Mouse (Mus musculus) midbrain, embryonic 13.5 days (tissue): ENCODE measurements around the gene Nmnat1. TPM values are rescaled to one million over a fixed set of nuclear protein-coding genes. Genes with fewer than 3 reads are reported as not detected.
A peak's percentile ranks its signal among the peaks of the same experiment; 100 is the strongest.

Source experiments
- ATAC-seq: fragments of 200-750 bp; cut with Nextera tagmentation; 2 replicates; pipeline ENCODE4 v1.8.0; 2017; ENCODE audit warnings: mild to moderate bottlenecking, moderate TSS enrichment, moderate library complexity
- H3K27ac ChIP-seq: fragments of 300-500 bp; sonication (generic); 2 replicates; pipeline ENCODE4 v1.5.1; 2015; ENCODE audit warnings: inconsistent platforms, mild to moderate bottlenecking, moderate library complexity
- H3K27me3 ChIP-seq: fragments of 300-500 bp; sonication (generic); 2 replicates; pipeline ENCODE4 v1.6.1; 2015; ENCODE audit warnings: mild to moderate bottlenecking, inconsistent platforms
- H3K36me3 ChIP-seq: fragments of 300-500 bp; sonication (generic); 2 replicates; pipeline ENCODE4 v1.6.1; 2015; ENCODE audit warnings: mild to moderate bottlenecking, inconsistent platforms
- H3K4me1 ChIP-seq: fragments of 300-500 bp; sonication (generic); replicated peaks from 2 replicates; pipeline ENCODE4 v1.6.1; 2015; ENCODE audit warnings: inconsistent platforms
- H3K4me2 ChIP-seq: fragments of 300-500 bp; sonication (generic); replicated peaks from 2 replicates; pipeline ENCODE4 v1.6.1; 2015; ENCODE audit warnings: moderate library complexity, mild to moderate bottlenecking, inconsistent platforms
- H3K4me3 ChIP-seq: fragments of 300-500 bp; sonication (generic); replicated peaks from 2 replicates; pipeline ENCODE4 v1.5.1; 2015; ENCODE audit warnings: mild to moderate bottlenecking, inconsistent platforms
- H3K9ac ChIP-seq: fragments of 300-500 bp; sonication (generic); replicated peaks from 2 replicates; pipeline ENCODE4 v1.6.1; 2015; ENCODE audit warnings: mild to moderate bottlenecking, inconsistent platforms
- H3K9me3 ChIP-seq: fragments of 300-500 bp; sonication (generic); 2 replicates; pipeline ENCODE4 v1.6.1; 2016; ENCODE audit warnings: mild to moderate bottlenecking, inconsistent platforms
- WGBS: fragments of 180-500 bp; shearing (Covaris S2); methylation state at CpG from one replicate; pipeline ENCODE4 v1.1.7; 2015; 5-methylcytosine and 5-hydroxymethylcytosine counted together
- polyA plus RNA-seq: library from polyadenylated mRNA; unstranded; fragments of >200 nt; fragmentation: Nextera tagmentation; extraction: Ambion mirVana; gene quantifications from 2 replicates; pipeline ENCODE4 v1.2.1, GENCODE M21; 2015

Gene Nmnat1
- polyA plus RNA-seq, 1 experiment from 2014 or later = 12.5 TPM

GRCm38 (mm10) chr4:149426325-149427199 lies 58.4 kb downstream of the Nmnat1 start, which contains the start of gene Ube4b:
Ube4b (minus strand) TSS chr4:149426749.
- Histone ChIP-seq H3K4me1 (peaks cover 31% of the 10 kb centered on the region), H3K27me3 (no peaks in the 10 kb centered on the region), H3K27ac (peak within 1 kb of the TSS; percentile 99), H3K9ac (peak within 1 kb of the TSS; percentile 95), H3K4me3 (peak within 1 kb of the TSS; percentile 86), H3K36me3 (no peaks in the 10 kb centered on the region), H3K4me2 (peak within 1 kb of the TSS; percentile 94), H3K9me3 (no peaks in the 10 kb centered on the region)
- 0% methylated on average over 49 of the region's 50 CpGs for WGBS
- peak; percentile 97 for ATAC-seq

- Histone ChIP-seq H3K27ac (peak overlapping the region; percentile 99), H3K9me3 (no peaks in the 10 kb centered on the region), H3K4me1 (peaks cover 38% of the 10 kb centered on the region), H3K9ac (peak overlapping the region; percentile 95), H3K4me3 (peak overlapping the region; percentile 86), H3K36me3 (no peaks in the 10 kb centered on the region), H3K4me2 (peak overlapping the region; percentile 94), H3K27me3 (no peaks in the 10 kb centered on the region)
- peak; percentile 83 for ATAC-seq
- WGBS = under 1% methylated on average over 35 of the region's 35 CpGs
Measured at GRCm38 (mm10) chr4:149425801-149426292, 59.2 kb downstream of the Nmnat1 start.

DNA sequence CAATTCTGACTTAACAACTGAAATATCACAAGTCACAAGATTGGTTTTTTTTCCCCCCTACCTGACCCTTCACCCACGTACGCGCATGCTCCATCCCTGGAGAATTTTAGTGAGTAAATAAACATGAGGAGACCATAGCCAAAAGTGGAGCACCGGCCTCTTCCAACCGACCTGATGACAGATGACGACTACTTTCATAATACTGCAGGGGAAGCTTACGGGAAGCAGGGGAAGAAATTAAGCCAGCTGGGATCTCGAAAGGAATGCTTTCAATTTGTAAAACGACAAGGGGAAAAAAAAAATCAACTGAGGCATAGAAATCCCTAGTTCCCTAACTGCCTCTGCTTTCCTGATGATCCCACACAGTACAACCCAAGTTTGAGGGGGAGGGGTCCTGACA lies 60.2 kb downstream of the Nmnat1 start:
- H3K27me3 ChIP-seq = no peaks in the 10 kb centered on the region
- 0 out of 2 replicates have a peak overlapping the region, but pooled peaks have one; percentile 36 for H3K27ac ChIP-seq
- no peaks in the 10 kb centered on the region for H3K36me3 ChIP-seq
- peak overlapping the region; percentile 86 for H3K4me3 ChIP-seq
- peak overlapping the region; percentile 94 for H3K4me2 ChIP-seq
- peak overlapping the region; percentile 95 for H3K9ac ChIP-seq
- H3K4me1 ChIP-seq = peaks cover 43% of the 10 kb centered on the region
- WGBS = 1% methylated on average over 9 of the region's 9 CpGs
- H3K9me3 ChIP-seq = no peaks in the 10 kb centered on the region
- no peak for ATAC-seq

- Histone ChIP-seq H3K9me3 (no peaks in the 10 kb centered on the region), H3K4me2 (no peak overlapping the region), H3K36me3 (no peaks in the 10 kb centered on the region), H3K4me3 (no peak overlapping the region), H3K27me3 (no peaks in the 10 kb centered on the region), H3K9ac (no peak overlapping the region), H3K27ac (no peak overlapping the region), H3K4me1 (peaks cover 65% of the 10 kb centered on the region)
- 86% methylated on average over 5 of the region's 5 CpGs for WGBS
- no peak for ATAC-seq
Measured at GRCm38 (mm10) chr4:149417854-149418365, 67.1 kb downstream of the Nmnat1 start.

Other genes starting within 250 kb of the Nmnat1 start
- 160 and 164 TPM in 2 replicates for gene Kif1b, start 177.5 kb downstream of the Nmnat1 start, polyA plus RNA-seq
- gene Ube4b, start 58.5 kb downstream of the Nmnat1 start, polyA plus RNA-seq = 56.5 and 65.4 TPM in 2 replicates
- not detected in 2 replicates for gene Rbp7, start 30.2 kb downstream of the Nmnat1 start, polyA plus RNA-seq
- gene Tmem274, start 7.8 kb downstream of the Nmnat1 start, polyA plus RNA-seq = 0.65 TPM in 1 of 2 replicates, not detected in the other
- gene Lzic, start within 50 bp of the Nmnat1 start, polyA plus RNA-seq = 45.5 and 50.8 TPM in 2 replicates
- gene Ctnnbip1, start 33.0 kb upstream of the Nmnat1 start, polyA plus RNA-seq = 74.6 and 79.6 TPM in 2 replicates
- 41.9 and 61.9 TPM in 2 replicates for gene Clstn1, start 101.3 kb upstream of the Nmnat1 start, polyA plus RNA-seq
- 13.2 and 13.7 TPM in 2 replicates for gene Pik3cd, start 217.4 kb upstream of the Nmnat1 start, polyA plus RNA-seq